Mouse (Mus musculus) spleen, adult 18-20 months (tissue): ENCODE measurements around the gene Prf1.
A peak's percentile ranks its signal among the peaks of the same experiment; 100 is the strongest.

Experiments used
- DNase-seq, 2 experiments: peaks; one replicate each; pipeline ENCODE4 v3.0.0; 2022; ENCODE audit warnings: mixed read lengths in 2 of 2

The Prf1 gene

DNA sequence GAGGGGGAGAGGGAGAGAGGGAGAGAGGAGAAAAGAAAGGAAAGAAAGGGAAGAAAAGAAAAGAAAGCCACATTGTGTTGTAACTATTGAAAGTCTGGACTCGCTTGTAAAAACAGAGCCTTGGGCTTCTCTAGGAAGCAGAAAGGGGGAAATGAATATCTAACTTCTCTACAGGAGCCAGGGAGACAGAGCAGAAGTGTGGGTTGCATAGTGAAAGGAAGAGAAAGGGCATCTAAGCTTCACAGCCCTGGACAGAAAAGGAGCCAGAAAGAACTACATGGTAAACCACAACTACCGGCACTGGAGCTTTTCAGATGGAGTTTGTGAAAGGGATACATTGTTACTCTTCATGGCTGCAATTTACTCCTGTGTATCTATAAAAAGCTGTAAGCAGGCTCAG lies 7.2 kb upstream of the Prf1 start:
- DNase-seq = no peak

DNA sequence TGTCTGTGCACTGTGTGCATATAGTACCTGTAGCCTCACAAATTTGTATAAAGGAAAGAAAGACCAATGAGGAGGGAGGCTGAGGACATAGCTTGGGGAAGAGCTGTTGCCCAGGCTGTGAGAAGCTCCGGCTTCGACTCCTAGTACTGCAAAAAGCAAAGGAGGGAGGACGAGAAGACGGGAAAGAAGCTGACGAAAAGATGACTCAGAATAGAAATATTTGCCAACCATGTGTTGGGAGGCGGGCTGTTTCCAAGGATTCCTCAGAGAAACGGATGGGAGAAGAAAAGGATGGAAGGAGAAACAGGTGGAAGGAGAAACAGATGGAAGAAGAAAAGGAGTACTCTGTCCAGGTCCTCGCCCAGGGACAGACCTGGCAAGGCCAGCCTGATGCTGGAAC lies 3.4 kb upstream of the Prf1 start:
- no peak for DNase-seq

DNA sequence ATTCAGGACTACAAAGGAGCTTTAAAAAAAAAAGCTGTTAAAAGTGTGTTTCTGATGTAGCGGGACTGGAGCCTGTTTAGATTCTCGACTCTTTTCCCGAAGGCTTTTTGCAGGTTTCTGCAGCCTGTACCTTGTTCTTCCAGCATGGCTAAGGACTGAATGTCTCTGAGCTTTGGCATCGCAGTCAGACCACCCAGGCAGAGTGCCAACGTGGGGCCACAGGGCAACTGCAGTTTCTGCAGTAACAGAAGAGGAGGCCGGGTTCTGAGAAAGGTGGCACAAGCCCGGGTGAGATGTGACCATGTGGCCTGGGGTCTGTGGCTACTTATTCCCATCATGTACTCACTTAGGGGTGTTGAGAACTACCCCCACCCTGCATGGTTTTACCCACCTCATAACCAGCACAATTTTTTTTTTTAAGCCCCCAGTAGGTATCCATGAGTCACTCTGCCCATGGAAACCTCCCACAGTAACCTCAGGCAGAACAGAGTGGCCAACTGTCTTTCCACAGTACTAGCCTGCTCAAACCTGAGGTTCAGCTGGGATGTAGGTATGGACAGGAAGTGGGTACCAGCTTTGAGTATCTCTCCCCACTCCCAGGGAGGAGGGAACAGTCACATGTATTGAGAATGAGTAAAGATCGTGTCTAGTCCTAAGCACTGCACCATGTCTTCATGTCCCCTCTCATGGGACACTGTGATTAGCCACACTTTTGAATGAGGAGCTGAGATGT lies 754 bp upstream of the Prf1 start:
- no peak for DNase-seq

DNA sequence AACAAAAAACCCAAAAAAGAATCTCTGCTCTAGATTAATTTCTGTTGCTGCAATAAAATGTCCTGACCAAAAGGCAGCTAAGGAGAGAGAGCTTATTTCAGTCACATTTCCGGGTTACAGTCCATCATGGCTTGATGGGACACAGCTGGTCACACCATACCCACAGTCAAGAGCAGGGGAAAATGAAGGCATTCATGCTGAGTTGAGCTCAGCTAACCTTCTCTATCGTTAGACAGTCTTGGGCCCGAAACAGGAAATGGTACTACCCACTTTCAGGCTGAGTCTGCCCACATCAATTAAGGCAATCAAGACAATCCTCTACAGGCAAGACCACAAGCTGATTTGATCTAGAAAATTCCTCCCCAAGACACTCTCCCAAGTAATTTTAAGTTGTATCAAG lies 3.4 kb downstream of the Prf1 start:
- DNase-seq = no peak

DNA sequence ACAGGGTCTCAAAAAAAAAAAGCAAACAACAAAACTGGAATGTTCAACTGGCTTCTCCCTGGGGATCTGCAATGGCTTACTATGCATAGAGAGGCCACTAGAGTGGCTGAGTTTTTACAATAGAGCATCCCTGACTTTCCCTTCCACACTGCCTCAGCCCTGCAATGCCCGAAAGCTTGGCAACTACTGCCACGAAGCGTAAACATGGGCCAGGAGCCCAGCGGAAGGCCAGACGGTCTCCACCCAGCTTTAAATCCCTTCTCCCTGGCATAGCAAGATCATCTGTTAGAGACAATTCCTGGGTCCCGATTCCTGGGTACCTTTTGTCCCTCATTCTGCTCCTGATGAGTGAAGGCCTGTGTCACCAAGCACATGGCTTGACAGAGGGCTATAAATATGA lies 6.4 kb downstream of the Prf1 start:
- no peak for DNase-seq

DNA sequence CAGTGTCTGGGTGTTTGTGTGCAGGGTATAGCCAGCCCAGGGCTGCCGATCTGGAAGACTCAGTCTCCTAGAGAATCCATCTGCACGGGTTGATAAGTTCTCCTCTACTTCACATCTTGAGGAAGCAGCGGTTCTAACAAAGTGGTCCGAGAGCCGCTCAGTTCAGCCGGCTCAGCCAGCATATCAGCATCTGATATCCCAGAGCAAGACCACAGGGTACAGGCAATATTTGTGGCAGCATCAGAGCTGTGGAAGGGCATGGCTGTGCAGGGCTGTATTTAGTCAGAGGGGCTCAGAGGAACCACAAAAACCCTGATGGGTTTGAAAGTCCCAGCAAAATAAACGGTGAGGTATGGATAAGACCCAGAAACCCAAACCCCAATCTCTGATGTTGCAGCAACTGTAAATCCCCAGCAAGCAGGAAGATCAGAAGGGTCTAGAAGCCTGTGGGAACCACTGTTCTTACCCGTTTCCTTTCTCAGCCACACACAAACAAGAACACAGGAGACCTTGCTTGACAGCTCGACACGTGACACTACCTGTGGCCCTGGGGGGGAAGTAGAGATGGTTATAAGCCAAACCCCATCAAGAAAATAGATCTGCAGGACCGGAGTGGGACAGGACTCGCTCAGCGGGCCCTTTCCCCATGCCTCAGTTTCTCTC lies 8.4 kb downstream of the Prf1 start:
- no peak for DNase-seq

DNA sequence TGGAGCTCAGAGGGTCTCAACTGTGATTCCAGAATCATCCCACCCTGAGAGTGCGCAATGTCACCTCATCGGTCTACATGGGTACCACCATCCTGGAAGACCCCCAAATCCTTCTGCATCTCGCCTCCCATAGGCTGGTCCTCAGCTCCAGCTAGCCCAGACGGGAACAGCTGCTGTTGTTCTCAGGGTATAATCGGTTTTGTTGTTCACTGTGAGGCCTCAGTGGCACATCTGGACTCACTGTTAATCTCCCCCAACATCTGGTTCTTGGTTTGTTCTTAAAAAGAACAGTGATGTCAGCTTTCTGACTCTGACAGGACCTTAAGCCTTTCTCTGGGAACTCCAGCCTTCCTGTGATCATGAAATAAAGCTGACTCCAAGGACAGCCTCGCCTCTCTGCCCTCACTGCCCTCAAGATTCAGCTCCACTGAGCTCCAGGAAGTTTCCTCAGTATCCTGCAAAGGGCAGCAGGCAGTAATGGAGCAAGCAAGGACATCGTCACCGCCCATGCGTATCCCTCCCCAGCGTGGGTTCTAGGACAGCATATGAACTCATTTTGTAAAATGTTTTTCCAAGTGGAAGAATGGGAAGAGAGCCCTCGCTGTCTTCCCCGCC lies 11.2 kb downstream of the Prf1 start:
- no peak for DNase-seq

DNA sequence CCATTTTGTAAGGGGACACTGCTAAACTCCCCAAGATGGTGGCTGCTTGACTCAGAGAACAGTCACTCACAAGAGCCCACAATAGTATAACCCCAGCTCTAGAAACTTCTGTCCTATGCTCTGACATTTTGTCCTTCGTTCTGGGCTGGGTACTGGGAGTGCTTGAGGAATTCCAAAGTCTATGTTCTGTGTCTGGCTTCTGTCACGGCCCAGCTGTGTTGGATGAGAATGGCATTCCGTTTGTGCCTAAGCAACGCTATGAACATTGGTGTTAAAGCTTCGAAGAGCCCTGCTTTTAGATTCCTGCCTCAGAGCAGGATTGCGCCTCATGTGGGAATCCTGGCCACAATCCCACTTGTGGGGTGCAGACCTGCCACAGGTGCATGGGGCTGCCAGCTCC lies 14.5 kb downstream of the Prf1 start:
- DNase-seq = no peak

DNA sequence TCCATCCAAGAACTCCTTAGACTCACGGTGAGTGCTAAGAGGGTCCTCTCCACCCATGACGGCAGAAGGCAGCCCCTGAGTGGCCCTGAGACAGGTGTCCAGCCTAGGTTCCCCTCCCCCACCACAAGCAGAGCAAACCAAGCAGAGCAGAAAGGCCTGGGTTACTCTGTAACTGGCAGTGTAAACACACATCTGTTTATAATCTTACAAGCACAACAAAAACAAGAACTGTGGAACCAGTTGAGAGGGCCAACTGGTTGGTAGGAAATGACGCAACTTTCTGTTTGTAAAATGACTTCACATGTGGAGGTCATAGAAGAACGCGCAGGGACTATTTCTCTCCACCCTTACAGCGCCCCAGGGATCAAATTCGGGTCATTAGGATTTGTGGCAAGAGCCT lies 15.1 kb downstream of the Prf1 start:
- no peak for DNase-seq

DNA sequence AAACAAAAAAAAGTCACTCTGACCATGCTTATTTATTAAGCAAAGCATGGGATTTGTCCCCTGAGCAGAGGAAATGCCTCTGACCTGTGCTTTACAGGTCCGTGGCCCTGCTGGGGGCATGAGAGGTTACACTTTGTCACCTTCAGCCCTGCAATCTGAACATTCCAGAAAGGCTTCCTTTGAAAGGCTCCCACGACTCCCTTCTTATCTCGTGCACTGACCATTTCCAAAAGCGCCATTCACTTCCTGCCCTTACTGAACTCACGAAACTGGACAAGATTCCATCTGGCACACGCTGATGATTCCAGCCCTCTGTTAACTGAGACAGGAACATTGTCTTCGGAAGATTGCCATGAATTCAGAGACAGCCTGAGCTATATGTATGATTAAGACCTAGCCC lies 16.1 kb downstream of the Prf1 start:
- DNase-seq = no peak

DNA sequence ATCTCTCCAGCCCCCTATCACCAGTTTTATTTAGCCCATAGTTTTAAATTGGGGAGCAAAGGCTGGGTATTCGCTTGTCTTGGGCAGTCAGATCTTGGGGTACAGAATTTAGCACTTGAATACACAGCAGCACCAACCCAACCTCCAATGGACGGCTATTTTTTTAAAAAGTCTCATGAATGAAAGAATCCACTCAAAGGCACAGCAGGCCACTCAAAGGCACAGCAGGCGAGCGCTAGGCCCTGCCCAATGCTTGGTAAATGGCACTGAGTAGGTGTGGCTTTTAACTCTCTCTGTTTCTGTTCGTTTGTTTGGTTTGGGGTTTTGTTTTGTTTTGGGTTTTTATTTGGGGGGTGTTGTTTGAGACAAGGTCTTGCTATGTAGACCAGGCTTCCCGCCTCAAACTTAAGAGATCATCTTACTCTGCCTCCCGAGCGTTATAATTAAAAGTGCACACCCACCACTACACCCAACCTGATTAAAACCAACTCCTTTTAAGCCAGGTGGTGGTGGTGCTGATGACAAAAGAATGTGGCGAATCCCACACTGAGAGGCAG lies 17.8 kb downstream of the Prf1 start:
- DNase-seq = no peak

DNA sequence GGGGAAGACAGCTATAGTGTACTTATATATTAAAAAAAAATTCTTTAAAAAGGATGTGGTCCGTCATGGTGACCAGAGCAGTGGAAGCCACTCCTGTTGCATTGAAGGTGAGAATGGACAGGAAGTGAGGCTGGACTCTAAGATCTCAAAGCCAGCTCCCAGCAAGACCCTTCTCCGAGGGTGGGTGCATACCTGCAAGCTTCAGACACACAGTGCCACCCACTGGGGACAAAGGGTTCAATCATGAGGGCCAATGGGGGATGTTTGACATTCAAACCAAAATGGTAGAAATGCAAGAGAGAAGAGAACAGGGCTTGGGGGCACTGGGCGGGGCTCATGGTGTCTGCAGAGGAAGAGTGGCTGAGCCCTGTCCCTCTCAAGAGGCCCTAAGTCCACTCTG lies 20.9 kb downstream of the Prf1 start:
- DNase-seq = no peak

DNA sequence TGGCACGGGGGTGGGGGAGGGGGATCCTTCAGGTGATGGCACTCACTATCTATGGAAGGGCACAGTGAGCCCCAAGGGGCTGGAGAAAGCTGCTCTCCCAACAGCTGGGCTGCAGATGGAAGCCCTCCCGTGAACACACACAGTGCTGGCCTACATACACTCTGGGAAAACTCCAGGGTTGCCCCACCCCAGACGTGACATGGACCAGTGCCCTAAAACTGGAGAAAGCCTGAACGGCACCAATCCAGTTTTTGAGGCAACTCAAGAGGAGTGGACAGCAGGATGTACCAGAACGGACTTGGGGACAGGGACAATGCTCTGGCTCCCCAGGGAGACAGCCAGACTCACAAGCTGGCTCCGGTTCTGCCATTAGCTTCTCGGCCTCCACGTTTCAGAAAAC lies 27.1 kb downstream of the Prf1 start:
- no peak for DNase-seq

DNA sequence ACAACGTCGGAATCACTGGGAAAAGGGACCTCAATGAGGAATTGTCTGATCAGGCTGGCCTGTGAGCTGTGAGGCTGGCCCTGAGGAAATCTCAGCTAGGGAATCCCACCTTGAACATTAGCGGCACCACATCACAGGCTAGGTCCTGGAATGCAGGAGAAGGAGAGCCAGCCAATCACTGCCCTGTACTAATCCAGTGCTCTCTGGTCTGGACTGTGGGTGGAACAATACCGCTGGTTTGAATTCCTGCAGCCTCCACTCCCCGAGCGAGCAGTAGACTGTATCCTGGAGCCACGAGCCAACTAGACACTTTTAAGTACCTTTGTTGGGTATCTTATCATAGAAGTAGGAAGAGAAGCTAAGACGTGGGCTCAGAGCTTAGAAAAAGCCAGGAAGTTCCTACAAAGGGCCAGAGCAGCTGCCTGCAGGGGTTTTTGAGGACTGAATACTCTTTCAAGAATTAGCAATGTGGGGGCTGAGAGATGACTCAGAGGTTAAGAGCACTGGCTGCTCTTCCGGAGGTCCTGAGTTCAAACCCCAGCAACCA lies 28.2 kb downstream of the Prf1 start:
- DNase-seq = no peak

DNA sequence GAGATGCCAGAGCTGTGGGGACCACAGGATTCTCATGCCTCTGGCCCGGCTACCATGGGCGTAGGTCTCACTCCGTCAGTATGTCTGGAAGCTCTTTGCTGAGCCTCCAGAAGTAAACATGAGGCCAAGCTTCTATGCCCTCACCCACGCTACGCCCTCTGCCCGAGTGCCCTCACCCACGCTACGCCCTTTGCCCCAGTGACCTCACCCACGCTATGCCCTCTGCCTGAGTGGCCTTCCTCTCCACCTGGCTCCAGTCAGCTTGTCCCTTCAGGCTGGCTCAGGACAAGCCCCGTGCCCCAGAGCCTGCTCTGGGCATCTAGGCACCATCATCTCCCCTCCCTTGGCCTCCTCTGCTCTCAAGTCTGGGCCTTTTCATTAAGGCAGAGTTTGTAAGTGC lies 29.9 kb downstream of the Prf1 start:
- DNase-seq = no peak

DNA sequence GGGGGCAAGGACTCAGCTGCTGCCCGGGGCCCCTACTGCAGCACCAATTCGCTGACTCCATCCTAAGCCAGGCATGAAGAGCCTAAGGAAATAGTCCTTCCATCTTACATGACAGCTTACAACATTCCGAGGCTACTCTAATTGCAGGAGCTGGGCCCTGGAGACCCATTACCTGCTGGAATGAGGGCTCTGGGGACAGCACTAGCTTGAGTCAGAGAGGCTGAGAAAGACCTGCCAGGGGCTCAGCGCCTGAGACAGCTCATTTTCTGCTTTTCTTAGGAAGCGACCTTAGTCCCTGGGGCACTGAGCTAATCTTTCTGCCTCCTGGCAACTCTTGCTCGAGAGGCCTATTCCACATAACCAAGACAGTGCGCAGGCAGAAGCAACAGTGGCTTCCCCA lies 31.3 kb downstream of the Prf1 start:
- DNase-seq = no peak

DNA sequence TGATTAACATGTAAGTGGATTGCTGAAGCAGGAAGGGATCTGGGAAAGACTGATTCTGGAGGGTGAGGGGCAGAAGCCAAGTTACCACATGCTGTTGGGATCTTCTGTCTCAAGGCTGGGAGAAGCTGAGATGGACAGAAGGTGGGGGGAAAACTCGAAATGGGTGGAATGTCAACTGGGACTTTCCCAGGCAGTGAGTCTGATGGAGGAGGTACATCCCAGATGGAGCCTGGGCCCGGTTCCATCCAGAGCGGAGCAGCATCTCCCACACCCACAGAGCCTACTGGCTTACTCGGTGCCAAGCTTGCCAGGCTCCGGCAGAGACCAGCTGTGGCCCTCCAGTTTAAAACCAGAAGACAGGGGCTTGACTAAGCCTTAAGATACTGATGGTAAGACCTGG lies 33.4 kb downstream of the Prf1 start:
- no peak for DNase-seq

DNA sequence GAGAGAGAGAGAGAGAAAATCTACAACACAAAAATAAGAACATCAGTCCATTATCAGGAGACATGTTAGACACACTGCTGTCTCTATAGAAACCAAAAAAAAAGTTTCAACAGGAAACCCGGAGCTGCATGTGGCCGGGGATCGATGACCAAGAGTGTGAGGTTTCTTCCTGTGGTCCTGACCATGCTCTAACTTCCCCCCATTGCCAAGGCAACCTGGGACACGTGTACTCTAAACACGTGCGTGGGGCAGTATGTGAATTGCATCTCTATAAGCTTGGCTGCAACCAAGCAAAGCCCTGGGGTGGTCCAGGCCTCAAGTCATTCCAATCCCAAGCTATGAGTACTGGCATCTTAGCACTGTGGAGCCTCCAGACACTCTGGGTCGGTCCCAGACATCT lies 36.9 kb downstream of the Prf1 start:
- no peak for DNase-seq

DNA sequence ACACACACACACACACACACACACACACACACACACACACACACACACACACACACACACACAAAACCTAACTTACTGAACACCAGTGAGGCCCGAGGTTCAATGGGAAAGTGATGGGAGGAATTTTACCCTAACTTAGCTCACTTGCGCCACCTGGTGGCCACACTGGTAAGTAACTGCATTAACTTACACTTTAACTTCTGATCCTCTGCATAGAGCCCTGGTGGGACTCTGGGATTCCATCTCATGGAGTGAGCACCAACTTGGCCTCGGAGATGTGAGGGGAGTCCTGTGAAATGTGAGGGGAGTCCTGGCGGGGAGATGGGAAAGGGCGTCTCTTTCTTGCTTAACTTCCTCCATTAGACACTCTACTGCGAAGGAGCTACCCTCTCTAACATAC lies 38.5 kb downstream of the Prf1 start:
- peak; percentile 33 to 79 for DNase-seq

DNA sequence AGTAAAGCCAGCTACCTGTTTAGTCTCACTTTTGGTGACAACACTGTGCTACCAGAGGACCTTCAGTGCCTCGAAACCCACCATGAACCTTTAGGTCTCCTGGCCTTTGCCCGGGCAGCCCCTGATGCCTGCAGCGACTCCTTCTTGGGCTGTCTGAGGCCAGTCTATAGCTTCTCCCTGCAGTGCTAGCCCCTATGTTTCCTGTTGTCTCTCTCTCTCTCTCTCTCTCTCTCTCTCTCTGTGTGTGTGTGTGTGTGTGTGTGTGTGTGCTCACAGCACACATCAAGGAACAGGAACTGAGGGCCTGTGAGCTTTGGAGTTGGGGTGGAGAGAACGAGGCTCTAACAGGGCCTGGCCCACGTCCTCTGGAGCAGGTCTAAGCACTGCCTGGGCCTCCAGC lies 39.0 kb downstream of the Prf1 start:
- DNase-seq = no peak

DNA sequence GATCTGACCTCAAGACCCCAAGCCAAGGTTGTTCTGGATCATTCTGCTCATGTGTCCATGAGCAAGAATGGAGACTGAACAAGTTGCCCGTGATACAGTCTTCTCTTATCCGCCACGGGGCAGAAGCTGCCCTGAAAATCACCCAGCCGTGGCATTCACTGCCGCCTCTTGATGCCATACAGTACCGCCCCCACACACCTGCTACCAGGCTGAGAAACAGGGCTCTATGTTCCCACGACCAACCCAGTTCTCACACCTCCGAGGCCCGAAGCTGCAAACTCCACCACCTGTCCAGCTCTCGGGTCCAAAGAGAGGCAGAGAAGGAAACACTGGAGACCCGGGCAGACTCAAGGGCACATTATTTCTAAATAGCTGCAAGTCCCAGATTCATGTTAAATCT lies 40.0 kb downstream of the Prf1 start:
- DNase-seq = no peak

DNA sequence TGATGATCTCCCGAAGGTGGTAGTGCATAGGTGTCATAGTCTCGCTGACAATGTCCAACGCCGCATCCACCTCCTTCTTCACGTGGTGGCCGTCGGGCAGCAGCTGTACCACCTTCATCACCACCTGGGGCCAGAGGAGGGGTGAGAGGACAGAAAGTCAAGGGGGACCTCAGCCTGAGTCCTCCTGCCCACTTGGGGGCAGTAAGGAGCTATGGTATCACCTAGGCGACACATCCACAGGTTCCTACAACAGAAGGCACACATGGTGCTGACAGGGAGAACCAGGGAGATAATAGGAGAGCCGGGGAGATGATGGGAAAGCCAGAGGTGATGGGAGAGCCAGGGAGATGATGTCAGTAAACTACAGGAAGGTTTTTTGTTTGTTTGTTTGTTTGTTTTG lies 41.6 kb downstream of the Prf1 start:
- DNase-seq = no peak

DNA sequence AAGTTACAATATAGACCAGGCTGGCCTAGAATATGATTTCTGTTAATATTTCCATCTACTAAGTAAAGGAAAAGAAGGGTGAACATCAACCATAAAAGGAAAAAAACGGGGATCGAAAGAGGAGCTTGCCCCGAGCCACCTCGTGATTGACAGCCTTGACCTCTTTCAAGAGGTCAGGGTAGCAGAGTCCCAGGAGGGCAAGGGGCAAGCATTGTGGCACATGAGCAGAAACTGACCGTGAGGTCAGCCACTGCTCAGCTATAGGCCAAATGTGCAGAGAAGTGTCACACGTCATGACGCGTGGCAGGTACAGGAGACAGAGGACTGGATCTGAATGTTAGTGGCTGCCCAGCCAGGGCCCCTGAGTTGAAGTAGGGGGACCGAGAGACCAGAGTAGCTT lies 42.6 kb downstream of the Prf1 start:
- no peak for DNase-seq

DNA sequence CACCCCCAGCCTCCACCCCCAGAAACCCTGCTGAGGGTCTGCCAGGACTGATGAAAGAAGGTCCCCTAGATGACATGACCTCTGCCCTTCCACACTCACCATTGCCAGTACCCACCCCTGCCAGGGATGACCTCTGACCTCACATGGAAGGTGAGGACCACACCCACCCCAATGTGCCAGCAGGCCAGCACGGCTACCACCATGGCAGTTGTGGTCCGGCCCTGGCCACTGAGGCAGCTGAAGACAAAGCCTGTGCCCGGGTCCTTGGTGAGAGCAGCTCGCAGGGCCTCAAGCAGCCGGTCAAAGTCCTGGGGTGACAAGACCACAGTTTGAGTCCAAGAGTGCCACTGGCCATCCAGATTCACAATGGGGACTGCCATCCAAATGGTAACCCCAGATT lies 43.4 kb downstream of the Prf1 start:
- no peak for DNase-seq
